8 mouse cellular contexts compared by ENCODE assay signal in genomic region chr10:60756992-60757391, GRCm38 (mm10). TPM values are rescaled to one million over a fixed set of nuclear protein-coding genes. Genes with fewer than 3 reads are reported as not detected.
DNase-seq lines count a peak whose midpoint lies in the region; ATAC-seq and TF ChIP-seq lines count a peak whose summit lies in the region.

No protein-coding gene starts in this region.

- H3K4me3 ChIP-seq in layer of hippocampus, adult 2 months, result no peak overlapping the region

- H3K27ac ChIP-seq in layer of hippocampus, adult 2 months, result no peak overlapping the region

- DNase-seq in frontal cortex, postnatal 25 days (ENCODE audit: low spot score in 2 of 2), result peak; percentile 49 to 53
- DNase-seq in 3T3-L1 (ENCODE audit: low read depth, low spot score), result peak; percentile 77
- DNase-seq in adipocyte (ENCODE audit: low spot score), result peak; percentile 76
- peak; percentile 38 for DNase-seq in embryo, embryonic 11.5 days (ENCODE audit: low read depth, low spot score)
- DNase-seq in layer of hippocampus, adult 2 months (ENCODE audit: low spot score in 2 of 2), result peak; percentile 42 to 73
- peak; percentile 42 for DNase-seq in testis, postnatal 14 days (ENCODE audit: low spot score)

- peak; percentile 89 for TF ChIP-seq CTCF in layer of hippocampus, adult 2 months (conservative IDR thresholded peaks at IDR 0.05)

- no peak for ATAC-seq in frontal cortex, adult (ENCODE audit: low TSS enrichment)
- ATAC-seq in megakaryocyte progenitor cell, adult 5-6 weeks (replicated peaks; ENCODE audit: poor library complexity), result peak; percentile 36

RNA-seq across cellular contexts. Expression of gene Slc29a3, which starts 4.4 kb away (rescaled TPM):
- total RNA-seq in layer of hippocampus, adult 2 months (2021), result 10 to 100 TPM; 14.6 to 18.3 TPM
- 34.4 and 42.0 TPM in 2 replicates for total RNA-seq in megakaryocyte progenitor cell, adult 5-6 weeks (2015)
- 12.2 and 12.5 TPM in 2 replicates for total RNA-seq in megakaryocyte progenitor cell, adult 5-6 weeks (2017)
